Mouse (Mus musculus) kidney, postnatal 25 days (tissue): Measurements from ENCODE around the gene Adam15.

Source experiments
- DNase-seq, 2 experiments: peaks; one replicate each; pipeline ENCODE4 v3.0.0; 2021; ENCODE audit warnings: mixed read lengths in 2 of 2

Adam15 gene

DNA sequence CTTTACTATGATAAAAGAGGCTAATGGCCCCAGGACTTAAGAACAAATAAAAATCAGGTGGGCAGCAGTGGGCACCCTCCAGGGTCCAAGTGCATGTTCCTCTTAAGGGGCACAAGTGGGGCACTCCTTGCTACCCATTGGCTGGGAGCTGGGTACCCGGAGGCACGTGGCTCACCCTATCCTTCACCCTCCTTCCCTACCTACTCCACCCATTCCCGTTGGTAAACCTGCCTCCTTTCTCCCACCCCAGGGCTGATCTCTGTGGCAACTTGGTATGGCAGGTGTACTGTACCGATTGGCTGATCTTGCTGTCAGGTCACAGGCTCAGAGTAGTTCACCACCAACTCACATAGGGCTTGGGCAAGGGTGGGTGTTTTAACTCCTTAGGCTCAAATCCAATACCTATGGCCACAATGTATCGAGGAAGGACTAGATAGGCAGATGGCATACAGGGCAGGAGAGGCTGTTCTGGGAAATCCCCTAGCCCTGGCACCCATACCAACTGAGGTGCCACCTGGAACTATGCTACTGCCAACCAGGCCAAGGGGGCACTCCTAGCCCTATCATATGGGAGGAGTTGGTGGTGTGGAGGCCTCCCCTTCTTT lies 34.0 kb upstream of the Adam15 start:
- peak in 1 of 2 experiments; percentile 35 for DNase-seq

DNA sequence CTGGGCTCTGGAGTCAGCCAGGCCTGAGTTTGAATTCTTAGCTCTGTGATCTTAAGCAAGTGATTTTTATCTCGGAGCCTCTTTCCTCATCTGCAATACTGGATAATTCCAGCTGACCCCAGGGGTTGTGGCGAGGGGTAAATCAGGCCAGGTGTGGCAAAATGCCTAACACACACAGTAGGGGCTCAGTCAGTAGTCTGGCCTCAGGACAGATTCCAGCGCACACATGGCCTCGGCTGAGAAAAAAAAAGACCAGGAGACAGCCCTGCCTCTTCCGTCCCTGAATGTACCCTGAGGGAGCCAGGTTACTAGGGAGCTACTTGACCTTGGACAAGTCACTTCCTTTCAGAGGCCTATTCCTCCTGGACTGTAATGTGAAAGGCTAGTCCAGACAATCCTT lies 33.2 kb upstream of the Adam15 start:
- DNase-seq: peak in 1 of 2 experiments; percentile 40

DNA sequence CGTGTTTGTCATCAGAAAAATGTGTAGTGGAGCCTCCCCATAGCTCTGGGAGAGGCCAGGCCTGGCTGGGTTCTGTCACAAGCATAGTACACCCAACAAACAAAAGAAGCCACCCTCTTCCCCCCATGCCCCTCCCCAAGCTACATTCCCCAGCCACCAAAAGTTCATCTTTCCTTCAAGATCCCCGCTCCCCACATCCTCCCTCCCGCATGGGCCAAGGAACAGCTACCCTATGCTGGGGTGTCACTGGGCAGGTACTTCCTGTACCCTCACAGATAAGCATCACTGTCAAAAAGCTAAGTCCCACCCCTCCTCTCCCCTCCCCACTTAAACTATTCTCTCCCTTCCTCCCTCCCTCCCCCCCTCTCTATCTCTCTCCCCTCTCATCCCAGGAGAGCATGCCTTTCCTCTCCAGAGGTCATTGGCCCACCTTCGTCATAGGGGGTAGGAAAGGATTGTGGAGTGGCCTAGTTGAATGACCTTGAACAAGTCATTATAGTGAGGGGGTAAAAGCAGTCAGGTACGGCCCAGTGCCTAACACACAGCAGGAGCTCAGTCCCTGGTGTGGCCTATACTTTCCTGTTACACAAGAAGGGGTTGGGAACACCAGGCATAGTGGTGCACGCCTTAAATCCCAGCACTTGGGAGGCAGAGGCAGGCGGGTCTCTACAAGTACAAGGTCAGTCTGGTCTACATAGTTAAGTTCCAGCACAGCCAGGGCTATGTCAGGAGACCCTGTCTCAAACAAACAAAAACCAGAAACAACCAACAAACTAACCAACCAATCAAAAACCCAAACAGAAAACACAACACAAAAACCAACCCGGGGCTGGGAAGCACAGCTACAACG lies 32.5 kb upstream of the Adam15 start:
- DNase-seq: peak in 1 of 2 experiments; percentile 29

DNA sequence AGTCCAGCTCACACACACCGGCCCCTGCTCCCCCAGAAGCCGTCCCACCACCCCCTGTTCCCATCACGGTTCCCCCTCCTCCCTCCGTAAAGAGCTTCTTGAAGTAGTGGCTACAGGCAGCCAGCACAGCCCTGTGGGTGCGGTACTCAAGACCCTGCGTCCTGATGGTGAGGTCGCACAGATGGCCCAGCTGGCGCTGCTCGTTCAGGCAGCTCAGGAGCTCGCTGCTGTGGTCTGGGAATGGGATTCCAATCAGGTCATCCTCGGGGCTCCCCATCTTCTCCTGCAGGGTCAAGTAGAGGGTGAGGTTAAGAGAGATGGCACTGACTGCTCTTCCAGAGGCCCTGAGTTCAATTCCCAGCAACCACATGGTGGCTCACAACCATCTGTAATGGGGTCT lies 31.4 kb upstream of the Adam15 start:
- DNase-seq: no peak

DNA sequence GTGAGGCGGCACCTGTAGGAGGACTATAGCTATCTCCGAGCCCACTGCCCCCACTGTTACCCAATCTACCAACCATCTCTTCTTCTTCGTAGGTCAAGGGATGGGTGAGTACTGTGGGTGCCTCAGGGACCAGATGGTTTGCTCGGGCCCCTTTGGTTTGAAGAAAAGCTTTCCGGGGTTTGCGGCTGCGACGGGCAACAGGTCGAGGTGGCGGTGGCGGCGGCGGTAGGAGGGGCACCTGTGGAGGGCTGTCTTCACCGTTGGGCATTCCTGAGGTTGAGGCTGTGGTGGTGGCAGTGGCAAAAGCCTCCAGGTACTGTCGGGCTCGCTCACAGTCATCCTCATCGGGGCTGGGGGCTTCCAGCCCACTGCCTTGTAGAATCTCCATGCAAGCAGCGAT lies 30.9 kb upstream of the Adam15 start:
- DNase-seq: no peak

DNA sequence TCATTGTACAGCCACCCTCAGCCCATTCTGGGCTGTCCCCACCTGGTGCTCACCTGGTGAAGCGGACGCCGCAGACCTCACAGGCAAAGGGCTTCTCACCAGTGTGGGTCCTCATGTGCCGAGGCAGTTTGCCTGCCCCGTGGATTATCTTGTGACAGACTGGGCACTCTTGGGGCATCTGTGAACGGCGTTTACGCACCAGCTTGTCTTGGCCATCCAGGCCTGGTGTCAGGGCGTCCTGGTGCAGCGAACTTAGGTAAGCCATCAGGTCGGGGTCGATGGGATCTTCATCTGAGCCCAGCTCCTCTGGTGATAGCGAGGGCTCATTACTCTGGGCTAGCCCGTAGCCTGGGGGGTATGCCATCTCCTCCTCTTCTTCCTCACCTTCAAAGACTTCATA lies 30.5 kb upstream of the Adam15 start:
- no peak for DNase-seq

DNA sequence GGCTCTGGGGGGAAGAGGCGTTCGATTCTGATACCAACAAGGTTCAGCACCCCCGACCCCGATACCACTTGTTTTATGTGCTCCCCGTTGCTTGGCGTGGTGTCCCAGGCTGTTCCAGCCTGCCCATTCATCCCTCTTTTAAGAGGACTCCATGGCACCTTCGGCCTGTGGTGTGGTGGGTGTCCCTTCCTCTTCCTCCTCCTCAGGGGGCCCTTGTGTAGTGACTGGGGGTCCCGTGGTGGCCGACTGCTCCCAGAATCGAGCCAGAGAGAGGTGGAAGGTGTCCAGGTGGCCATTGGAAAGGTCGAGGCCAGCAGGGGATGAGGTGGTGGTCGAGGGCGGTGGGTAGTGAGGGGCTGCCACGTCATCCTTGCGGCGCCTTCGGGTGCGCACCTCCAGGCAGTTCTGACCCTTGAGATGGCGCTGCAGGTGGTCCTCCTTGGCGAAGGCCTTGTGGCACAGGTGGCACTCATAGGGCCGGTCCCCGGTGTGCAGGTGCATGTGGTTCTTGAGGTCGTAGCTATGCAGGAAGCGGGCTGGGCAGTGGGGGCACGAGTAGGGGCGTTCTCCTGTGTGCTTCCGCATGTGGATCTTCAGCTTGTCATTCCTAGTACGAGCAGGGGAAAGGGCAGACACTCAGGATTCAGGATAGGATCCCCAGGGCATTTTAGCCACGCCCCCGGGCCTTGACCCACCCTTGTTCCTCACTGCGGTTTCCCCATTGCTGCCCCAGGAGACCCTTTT lies 29.8 kb upstream of the Adam15 start:
- no peak for DNase-seq

DNA sequence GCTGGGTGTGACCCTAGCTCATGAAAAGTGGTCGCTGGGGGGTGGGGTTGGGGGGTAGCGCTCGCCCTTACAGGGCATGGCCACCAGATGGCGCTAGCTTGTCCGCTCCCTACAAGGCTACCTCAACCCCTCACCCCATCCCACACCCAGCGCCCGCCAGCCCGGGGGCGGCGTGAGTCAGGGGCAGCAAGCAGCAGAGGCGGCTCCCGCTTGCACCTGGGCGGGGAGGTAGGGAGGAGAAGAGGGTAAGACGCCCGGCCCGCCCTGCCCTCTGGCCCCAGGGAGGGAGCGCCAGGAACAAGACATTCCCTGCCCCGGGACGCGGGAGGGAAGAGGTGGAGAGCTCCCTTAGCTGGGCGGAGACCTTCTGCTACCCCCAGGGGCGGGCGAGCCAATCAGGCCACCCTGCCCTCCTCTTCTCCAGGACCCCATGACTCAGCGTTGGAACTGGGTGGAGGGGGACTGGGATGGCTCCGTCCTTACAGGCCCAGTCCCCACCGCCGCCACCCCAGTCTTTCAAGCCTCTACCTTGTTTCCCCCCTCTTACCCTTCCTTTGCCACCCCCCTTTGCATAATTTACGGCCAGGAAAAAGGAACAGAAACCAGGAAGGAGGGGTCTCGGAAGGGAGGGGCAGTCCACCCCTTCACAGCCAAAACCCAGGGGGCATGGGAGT lies 28.7 kb upstream of the Adam15 start:
- peak; percentile 64 to 90 for DNase-seq

DNA sequence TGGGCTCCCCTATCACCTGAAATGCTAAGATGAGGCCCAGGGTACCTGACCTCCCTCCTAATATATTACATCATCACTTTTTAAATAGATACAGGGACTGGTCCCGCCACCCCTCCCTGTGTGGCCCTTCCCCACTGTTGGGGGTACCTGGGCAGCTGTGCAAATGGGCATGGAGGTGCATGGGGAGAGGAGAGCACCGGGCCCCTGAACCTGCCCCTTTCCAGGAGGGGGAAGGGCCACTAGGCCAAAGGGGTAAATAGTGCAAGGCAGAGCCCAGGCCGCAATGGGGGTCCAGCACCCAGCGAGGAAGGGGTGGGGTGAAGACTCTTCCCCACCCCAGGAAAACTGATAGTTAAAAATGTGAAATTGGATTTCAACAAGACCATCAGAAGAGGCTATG lies 28.0 kb upstream of the Adam15 start:
- no peak for DNase-seq

DNA sequence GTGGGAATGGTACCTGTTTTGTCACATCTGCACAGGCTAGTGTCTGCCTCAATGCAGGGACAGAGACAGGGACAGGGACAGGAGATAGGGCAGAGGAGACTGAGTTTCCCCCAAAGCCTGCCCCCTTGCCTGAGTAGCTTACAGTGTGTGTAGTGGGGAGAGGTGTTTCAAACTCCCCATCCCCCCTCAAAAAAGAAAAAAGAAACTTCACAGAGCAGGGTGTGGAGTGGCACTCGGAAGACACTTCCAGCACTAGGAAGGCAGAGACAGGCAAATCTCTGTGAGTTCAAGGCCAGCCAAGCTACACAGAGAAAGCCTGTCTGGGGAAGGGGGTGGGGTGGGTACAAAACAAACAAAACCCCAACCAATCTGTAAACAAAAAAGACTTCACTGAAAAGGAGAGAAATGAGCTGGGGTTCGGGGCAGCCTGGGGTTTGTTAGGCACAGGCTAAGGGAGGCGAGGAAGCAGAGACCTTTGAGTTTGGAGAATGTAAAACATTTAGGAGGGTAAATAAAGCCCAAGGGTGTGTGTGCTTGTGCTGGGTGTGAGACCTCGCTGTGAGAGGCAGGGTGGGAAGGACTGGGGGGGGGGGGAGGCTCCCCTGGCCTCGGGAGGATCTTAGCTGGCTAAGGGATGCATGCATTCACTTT lies 23.9 kb upstream of the Adam15 start:
- DNase-seq: no peak

DNA sequence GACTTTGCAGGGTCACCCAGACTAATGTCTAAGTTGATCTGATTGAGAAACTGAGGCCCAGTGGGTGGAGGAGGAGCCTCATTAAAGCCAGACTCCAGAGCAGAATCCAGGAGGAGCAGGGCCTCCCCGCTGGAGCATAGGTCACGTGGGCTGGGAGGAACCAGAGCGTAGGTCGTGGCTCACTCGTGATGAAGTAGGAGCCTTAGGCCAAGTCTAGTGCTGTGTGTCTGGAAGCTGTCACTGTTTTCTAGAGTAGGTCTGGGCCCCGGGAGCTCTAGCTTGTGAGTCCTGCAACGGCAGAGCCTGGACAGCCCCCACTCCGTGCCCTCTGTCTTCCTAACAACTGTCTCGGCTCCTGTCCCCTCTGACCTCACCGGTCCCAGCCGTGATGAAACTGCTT lies 17.5 kb upstream of the Adam15 start:
- peak in 1 of 2 experiments; percentile 67 for DNase-seq

DNA sequence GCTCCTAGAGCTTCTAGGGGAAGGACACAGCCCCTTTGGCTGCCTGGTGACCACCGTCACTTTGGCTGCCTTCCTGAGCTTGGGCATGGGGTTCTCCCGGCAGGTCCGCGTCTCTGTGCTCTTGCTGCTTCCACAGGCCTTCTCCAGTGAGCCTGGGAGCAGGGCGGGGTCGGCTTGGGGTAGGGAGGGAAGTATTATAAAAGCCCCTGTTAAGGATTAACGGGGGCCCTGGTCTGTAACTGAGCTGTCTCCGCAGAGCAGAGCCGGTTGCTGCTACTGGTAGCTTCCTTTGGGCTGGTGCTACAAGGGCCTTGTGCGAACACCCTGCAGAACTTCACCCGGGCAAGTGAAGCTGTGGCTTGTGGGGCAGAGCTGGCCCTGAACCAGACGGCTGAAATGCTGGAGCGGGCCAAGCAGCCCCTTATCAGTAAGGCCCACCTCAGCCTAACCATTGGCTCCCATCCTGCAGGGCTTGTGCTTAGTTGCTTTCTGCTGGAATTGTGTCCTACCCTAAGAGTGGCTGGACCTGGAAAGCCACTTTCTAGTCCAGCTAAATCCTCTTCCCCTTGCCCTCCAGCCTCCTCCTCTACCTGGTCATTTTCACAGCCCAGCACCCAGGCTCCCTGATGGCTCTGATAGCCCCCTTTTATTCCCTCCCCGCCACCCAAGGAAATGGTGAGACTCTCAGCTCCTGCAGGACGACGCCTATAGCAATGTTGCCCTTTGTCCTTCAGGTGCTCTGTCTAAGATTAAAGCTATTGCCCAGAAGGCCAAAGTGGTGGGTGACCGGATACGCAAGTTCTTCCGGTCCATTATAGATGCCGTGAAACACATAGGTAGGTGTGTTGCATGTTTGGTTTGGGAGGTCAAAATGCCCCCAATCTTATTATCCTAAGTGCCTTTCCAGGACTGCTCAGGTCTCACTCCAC lies 16.0 kb upstream of the Adam15 start:
- DNase-seq: no peak

DNA sequence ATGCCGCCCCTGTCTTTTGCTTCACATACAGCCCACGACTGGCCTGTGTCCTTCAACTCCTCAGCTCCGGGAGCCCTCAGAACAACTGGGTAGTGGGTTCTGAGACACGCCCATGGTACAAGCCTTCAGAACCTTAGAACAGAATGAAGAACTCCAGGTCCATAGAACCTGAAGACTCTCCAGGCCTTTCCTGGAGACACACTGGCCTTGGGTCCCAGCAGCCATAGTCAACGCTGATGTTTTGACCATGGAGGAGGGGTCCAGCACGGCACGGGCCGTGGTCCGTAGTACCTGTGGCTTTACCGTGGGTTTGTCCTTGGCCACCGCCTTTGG lies 15.3 kb upstream of the Adam15 start, which contains the start of gene Dcst1:
Dcst1 (minus strand) TSS at position 101 of the 333 bp plus-strand sequence.
- no peak for DNase-seq

DNA sequence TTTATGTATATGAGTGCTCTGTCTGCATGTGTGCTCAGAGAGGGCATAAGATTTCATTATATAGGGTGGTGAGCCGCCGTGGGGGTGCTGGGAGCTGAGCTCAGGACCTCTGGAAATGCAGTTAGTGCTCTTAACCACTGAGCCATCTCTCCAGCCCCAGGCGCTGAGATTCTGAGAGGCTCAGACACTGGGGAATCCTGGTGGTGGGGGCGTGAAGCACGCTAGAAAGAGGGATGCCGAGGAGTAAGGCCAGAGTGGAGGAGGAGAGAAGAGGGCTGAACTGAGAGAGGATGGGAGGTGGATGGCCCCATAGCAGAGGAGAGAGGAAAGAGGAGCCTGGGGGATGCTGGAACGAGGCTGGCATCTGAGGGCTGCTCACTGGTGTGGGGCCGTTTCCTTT lies 14.8 kb upstream of the Adam15 start:
- no peak for DNase-seq

DNA sequence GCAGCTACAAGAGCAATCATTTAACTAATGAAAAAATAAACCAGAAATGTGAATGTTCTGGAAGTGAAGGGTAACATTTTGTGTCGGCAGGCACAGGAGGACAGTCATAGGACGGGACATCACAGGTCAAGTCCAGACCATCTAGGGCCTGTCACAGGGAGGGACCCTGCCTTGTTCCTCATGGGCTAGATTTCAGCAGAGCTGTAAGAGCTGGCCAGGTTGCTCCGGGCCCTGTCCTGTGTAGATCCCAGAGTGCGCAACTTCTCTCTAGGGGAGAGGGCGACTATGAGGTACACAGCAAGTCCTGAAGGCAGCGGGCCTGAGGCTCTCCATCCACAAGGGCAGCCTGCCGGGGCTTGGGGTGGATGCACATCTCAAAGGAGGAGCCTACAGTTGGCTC lies 11.9 kb upstream of the Adam15 start, which contains the start of gene Dcst2:
Dcst2 (plus strand) TSS at position 301 of the 400 bp plus-strand sequence.
- DNase-seq: no peak

DNA sequence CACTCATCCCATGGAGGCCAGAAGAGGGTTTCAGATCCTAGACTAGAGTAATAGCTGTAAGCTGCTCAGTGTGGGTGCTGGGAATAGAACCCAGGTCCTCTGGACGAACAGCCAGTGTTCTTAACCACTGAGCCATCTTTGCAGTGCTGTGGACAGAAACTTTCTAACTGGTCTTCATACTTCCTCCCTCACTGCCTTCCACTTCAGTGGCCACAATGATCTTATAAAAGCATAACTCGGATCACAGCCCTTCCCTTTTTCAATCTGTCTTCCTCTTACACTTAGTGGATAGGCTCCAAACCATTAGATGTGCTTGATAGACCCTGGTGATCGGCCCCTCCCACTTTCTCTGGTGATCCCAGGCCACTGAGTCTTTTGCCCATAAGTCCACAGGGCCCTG lies 10.4 kb upstream of the Adam15 start:
- DNase-seq: no peak

DNA sequence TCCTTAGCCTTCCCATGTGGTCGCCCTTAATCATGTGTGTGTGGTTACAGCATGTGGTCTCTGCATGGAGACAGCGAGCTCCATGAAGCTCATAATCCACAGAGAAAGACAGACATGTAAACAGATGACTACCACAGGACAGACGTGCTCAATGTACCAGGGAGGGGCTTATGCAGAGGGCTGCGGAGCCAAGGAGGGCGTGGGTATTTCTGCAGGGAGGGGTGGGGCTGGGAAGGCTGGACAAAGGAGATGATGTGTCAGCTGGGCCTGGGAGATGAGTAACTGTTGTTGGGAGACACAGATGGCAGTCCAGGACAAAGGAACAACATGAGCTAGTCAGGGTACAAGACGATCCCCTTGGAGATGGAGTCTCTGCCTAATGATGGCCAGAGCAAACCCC lies 9.8 kb upstream of the Adam15 start:
- no peak for DNase-seq

DNA sequence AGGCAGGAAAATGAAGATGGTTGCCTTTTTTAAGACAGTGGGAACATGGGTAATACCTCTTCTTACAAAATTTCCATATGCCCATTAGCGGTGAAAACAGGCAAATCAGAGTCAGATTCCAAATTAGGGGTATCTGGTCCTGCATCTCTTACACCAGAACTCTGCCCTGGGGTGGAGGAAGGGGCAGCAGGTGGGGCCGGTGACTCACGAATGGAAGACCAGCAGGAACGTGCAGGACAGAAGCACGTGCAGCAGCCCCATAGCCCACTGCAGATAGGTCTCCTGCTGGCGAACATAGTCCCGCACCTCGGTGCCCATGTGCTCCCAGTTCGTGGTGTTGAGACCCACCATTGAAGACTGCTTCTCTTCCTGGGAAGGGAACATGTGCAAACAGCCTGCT lies 6.2 kb upstream of the Adam15 start:
- no peak for DNase-seq

DNA sequence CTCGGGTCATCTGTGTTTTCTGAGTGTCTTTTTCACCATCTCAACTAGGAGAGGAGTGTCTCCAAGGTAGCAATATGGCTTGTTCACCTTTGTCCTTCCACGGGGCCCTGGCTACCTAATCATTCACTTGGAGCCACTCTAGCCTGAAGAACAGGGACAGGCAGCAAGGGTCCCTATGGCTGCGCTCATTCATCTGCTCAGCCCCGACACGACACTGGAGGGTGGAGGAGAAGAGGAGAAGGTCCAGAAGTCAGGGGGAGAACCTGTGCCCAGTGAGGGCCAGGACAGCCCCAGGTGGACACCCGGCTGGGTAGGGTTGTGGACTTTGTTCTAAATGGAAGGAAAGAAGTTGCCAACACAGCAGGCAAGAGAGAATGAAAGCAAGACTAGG lies 5.7 kb upstream of the Adam15 start:
- DNase-seq: peak; percentile 41 to 84

DNA sequence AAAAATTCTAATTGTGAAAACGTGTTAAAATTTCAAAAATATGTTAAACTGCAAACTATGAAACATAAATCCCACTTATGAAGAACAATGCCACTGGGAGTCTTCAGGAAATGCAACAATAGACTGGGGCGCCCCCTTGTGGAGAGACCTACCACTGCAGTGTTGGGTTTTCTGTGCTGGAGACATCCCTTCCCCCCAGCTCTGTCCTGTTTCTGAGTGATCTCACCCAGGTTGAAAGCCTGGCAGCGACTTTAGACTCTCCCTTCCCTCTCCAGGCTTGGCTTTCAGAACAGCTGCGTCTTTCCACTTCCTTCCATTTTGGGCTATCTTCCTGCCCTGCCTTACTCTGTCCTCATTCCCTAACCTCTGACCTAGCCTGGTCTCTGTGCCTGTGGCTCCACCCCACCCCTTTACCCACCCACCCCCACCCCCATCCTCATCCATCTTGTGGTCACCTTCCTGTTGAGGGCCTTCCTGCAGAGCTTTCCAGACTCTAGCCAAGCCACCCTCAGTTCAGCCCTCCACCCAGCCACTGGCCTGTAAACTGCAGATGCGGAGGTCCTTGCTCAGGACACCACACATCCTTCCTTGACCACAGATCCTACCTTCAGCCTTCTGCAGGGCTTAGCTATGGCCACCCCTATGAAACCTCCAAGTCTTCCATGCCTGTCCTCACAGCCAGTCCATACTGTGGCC lies 5.2 kb upstream of the Adam15 start:
- peak; percentile 90 to 94 for DNase-seq

DNA sequence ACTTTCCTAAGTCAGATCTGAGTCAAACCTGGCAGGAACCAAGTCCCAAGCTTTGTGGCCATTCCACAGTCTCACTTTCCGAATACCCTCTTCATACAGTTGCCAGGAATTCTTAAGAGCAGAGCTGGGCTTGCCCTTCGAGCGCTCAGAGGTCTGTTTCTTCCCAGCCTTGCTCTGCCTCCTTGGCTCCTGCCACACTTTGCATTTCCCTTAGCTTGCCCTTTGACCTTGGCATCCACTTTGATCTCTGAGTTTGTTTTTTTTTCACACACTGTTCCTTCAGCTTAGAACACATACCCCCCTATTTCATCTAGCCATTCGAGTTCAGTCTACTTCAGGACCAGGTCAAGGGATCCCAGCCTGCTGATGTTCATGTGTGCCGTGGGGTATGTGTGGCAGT lies 1.5 kb upstream of the Adam15 start:
- peak; percentile 63 to 77 for DNase-seq
